Mouse (Mus musculus) olfactory bulb, adult 2 months (tissue): ENCODE measurements at regions not wholly inside any gene's neighbourhood (a gene's known extent, or its start where the extent isn't known, plus 50 kb on each side); places are given as distances from the start of the nearest gene placed in this dataset.

ENCODE experiments used
- H3K27ac ChIP-seq: fragments of 200-500 bp; 2 replicates; pipeline ENCODE4 v1.5.1; 2012; ENCODE audit warnings: low read depth, low read length; ENCODE audit not compliant: insufficient read depth
- H3K4me1 ChIP-seq: fragments of 200-500 bp; 2 replicates; pipeline ENCODE4 v1.6.1; 2012; ENCODE audit warnings: low read length; ENCODE audit not compliant: control insufficient read depth, insufficient read depth
- H3K4me3 ChIP-seq: fragments of 200-500 bp; 2 replicates; pipeline ENCODE4 v1.5.1; 2012; ENCODE audit warnings: mild to moderate bottlenecking, low read depth, low read length, moderate library complexity; ENCODE audit not compliant: insufficient read depth
- CTCF ChIP-seq: fragments of 200-500 bp; IDR thresholded peaks from 2 replicates; pipeline ENCODE4 v1.5.1; 2012; ENCODE audit warnings: low read depth, mild to moderate bottlenecking, low read length, moderate library complexity; ENCODE audit not compliant: insufficient read depth
- POLR2A ChIP-seq: fragments of 200-500 bp; IDR thresholded peaks from 2 replicates; pipeline ENCODE4 v1.6.1; 2012; ENCODE audit warnings: mild to moderate bottlenecking, low read depth, low read length, moderate library complexity; ENCODE audit not compliant: insufficient read depth
- WGBS: fragments of 180-500 bp; shearing (Covaris S2); methylation state at CpG from one replicate; pipeline ENCODE4 v1.1.7; 2018; 5-methylcytosine and 5-hydroxymethylcytosine counted together

GRCm38 (mm10) chr10:99555021-99555420 is 204.4 kb downstream of the Csl start:
- H3K4me3 ChIP-seq: no peak overlapping the region
- 93% methylated on average over 2 of the region's 2 CpGs for whole genome bisulfite sequencing
- H3K27ac ChIP-seq: no peak overlapping the region
- no peaks in the 10 kb centered on the region for H3K4me1 ChIP-seq
- TF ChIP-seq POLR2A: no peak
- TF ChIP-seq CTCF: no peak

DNA sequence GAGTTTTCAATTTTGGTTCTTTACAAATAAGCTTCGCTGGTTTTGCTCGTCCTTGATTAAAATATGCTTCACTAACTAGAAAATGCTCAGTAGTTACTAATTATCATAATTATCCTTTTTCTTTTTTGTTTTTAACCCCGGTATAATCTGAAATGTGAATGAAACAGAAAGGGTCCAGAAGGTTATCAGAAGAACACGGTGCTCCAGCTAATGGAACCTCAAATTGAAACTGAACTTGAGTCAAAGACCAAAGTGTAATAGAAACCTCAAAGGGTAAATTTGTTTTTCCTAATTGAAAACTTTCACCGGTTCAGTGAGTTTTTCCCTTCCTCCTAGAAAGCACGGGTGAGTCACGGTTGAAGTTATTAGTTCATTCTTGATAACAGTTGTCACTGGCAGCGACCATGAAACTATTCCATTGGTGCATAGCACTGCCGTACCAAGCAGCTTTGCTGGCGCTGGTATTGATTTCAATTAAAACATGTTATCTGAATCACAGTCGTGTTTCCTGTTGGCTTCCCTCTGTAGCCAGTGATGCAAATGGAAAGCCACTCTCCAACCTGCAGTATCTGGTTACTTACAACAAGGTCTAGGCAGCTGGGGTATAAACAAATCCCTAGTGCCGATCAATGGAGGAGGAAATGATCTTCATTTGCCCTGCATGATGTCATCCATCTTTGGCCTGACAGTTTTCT is 203.7 kb downstream of the Csl start:
- TF ChIP-seq CTCF (no peak), POLR2A (no peak)
- H3K27ac ChIP-seq: no peak overlapping the region
- H3K4me1 ChIP-seq: no peaks in the 10 kb centered on the region
- H3K4me3 ChIP-seq: no peak overlapping the region
- WGBS: 23% methylated on average over 12 of the region's 12 CpGs

DNA sequence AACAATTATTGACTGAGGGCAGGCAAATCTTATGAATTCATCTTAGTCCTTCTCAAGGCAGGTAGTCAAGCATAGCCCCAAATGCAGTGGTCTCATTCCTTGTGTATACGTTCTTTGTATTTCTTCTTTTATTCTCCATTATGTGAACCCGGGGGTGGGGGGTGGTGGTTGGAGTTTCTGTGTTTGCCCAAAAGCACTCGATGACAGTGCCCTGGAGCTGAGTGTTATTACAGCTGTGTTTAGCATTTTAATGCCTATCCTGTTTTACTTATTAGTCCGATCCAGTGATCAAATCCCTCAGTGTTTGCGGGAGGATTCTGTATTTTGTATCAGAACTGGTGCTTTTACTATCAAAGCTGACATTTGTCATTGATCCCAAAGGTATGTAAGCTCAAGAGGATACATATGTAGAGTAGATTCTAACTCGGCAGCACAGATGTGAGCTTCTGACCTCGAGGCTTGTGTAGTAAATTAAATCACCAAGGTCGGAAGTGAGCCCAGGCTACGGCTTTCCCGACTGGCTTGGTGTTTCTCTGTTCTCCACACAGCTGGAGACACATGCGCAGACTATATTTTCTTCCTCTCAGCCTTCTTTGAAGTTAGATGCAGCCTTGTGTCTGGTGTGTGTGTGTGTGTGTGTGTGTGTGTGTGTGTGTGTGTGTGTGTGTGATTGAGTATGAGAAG is 203.0 kb downstream of the Csl start:
- TF ChIP-seq POLR2A (no peak), CTCF (no peak)
- 73% methylated on average over 11 of the region's 11 CpGs for WGBS
- Histone ChIP-seq H3K4me3 (no peak overlapping the region), H3K27ac (no peak overlapping the region), H3K4me1 (peaks cover 2% of the 10 kb centered on the region; the same call in 1 of the 2 replicates)

DNA sequence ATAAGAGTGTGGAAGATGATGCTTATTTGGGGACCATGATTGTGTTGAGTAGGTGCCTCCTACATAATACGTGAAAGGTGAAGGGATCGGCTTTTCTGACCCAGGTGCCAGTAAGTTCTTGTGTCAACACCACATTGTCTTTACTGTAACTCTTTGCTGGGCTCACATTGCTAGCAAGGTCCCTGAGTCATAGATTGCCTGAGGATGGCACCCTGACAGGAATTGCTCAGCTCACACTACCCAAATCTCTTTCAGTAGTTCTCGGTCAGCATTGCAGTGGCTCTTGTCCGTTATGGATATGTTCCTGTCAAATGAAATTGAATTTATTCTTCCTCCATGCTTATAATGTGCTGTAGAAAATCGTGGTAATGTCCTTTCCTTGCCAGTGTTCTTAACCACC is 200.8 kb downstream of the Csl start:
- 61% methylated on average over 5 of the region's 5 CpGs for WGBS
- Histone ChIP-seq H3K4me1 (peaks cover 4% of the 10 kb centered on the region; the same call in 1 of the 2 replicates), H3K4me3 (no peak overlapping the region), H3K27ac (no peak overlapping the region)
- TF ChIP-seq POLR2A (no peak), CTCF (no peak)

- 68% methylated on average over 11 of the region's 11 CpGs for WGBS
- no peak for TF ChIP-seq POLR2A
- no peak for TF ChIP-seq CTCF
- Histone ChIP-seq H3K27ac (no peak overlapping the region), H3K4me1 (peaks cover 4% of the 10 kb centered on the region; the same call in 1 of the 2 replicates), H3K4me3 (no peak overlapping the region)
Measured at GRCm38 (mm10) chr10:99561166-99561818, 198.2 kb downstream of the Csl start.

GRCm38 (mm10) chr10:99564605-99565004 is 194.9 kb downstream of the Csl start:
- TF ChIP-seq CTCF (no peak), POLR2A (no peak)
- Histone ChIP-seq H3K4me1 (peaks cover 4% of the 10 kb centered on the region; the same call in 1 of the 2 replicates), H3K4me3 (no peak overlapping the region), H3K27ac (no peak overlapping the region)
- WGBS: 50% methylated on average over 4 of the region's 4 CpGs

DNA sequence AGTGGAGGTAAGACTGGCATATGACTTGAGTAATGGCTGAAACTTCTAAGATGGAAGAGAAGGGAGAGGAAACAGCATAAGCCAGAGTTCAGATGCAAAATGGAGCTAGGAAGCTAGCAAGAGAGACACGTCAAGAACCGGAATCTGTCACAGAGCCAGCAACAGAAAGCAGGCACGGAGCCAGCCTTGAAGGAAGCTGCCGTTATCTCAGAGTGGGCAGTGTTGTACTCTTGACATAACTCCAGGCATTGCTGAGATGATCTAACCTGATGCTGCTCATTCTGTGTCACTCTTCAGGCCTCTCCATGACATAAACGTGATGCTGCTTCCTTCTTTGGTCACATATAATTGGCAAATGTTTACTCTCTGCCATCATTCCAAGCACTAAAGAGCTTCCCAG is 191.0 kb downstream of the Csl start:
- TF ChIP-seq CTCF: no peak
- Histone ChIP-seq H3K27ac (no peak overlapping the region), H3K4me3 (no peak overlapping the region), H3K4me1 (no peaks in the 10 kb centered on the region)
- WGBS: 72% methylated on average over 5 of the region's 5 CpGs

DNA sequence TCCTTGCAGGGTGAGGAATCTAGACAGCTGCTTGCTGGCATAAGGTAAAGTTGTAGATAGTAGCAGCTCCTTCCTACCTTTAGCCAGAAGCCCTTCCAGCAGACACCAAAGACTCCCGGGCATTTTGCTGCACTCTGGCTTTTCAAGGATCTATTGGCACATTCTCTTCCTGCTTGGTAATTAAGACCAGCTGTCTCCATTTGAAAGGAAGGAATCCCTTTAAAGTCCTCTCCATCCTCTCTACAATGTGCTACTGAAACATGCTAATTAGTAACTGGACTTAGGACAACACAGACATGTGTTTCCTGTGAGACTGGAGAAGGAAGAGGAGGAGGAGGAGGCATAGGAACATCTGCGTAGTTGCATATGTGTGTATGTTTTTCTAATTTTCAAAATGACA is 189.3 kb downstream of the Csl start:
- TF ChIP-seq POLR2A (no peak), CTCF (no peak)
- H3K4me3 ChIP-seq: no peak overlapping the region
- H3K4me1 ChIP-seq: peaks cover 3% of the 10 kb centered on the region; the same call in 1 of the 2 replicates
- no peak overlapping the region for H3K27ac ChIP-seq
- 42% methylated on average over 2 of the region's 2 CpGs for WGBS

DNA sequence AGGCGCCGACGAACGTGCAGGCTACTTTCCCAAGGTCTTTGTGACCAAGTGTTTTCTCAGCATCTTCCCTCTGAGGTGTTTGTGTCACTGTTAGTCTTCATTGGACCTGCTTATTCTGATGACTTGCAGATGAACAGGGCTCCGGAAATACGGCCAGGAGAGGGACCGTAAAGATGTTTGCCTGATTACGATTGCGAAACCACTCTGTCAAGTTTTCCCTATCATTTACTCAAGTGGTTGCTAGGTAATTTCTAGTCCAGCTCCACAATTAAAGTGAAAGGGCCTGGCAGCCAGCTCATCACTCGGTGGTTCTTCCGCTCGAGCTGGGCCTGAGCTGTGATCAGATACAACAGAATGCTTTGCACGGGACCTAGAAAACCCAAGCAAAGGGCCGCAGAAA is 185.5 kb downstream of the Csl start:
- Histone ChIP-seq H3K4me1 (peaks cover 3% of the 10 kb centered on the region; the same call in 1 of the 2 replicates), H3K4me3 (no peak overlapping the region), H3K27ac (no peak overlapping the region)
- WGBS: 64% methylated on average over 14 of the region's 14 CpGs
- TF ChIP-seq CTCF (no peak), POLR2A (no peak)
